ENCODE assay signal across 18 mouse cellular contexts in genomic region chr12:108905620-108906302, GRCm38 (mm10). TPM values are rescaled to one million over a fixed set of nuclear protein-coding genes. Genes with fewer than 3 reads are reported as not detected.
A peak's percentile ranks its signal among the peaks of the same experiment; 100 is the strongest.
DNase-seq lines count a peak whose midpoint lies in the region; ATAC-seq and TF ChIP-seq lines count a peak whose summit lies in the region.
"Had no signal": no experiment of that assay in that cellular context is flagged by ENCODE, and none has a peak within 500 bp of the region (broad histone marks: within the 10 kb centered on the region; RNA-seq: fewer than 3 reads in every experiment).

No protein-coding gene starts in this region.

- H3K36me3 ChIP-seq in forebrain, embryonic 10.5 days (replicated peaks) = no peaks in the 10 kb centered on the region
- H3K36me3 ChIP-seq in forebrain, postnatal 0 days (ENCODE audit: insufficient read depth) = no peaks in the 10 kb centered on the region
- no peaks in the 10 kb centered on the region for H3K36me3 ChIP-seq in neural tube, embryonic 11.5 days (ENCODE audit: control insufficient read depth, insufficient read depth, low read length)
- H3K36me3 ChIP-seq in midbrain, embryonic 11.5 days (ENCODE audit: control insufficient read depth, insufficient read depth, low read length) = no peaks in the 10 kb centered on the region
- H3K36me3 ChIP-seq: embryonic facial prominence, embryonic 10.5 days; stomach, embryonic 15.5 days had no signal

- no peak for DNase-seq in forebrain, embryonic 10.5 days (ENCODE audit: extremely low spot score, low spot score)
- no peak for DNase-seq in forebrain, postnatal 0 days
- DNase-seq in neural tube, embryonic 11.5 days (ENCODE audit: low spot score) = peak; percentile 44
- no peak for DNase-seq in neural tube, embryonic 10.5 days (ENCODE audit: extremely low spot score, low spot score)
- peak; percentile 93 for DNase-seq in midbrain, embryonic 11.5 days (ENCODE audit: low spot score, missing footprints)
- DNase-seq in thymus, postnatal 0 days (ENCODE audit: low spot score) = no peak
- no peak for DNase-seq in lung, adult 2 months
- DNase-seq in right cerebral cortex, postnatal 4 days = no peak
- DNase-seq: adrenal gland, adult 2 months; cerebellum, adult 8-10 months; gastrocnemius, adult 2 months; heart, adult 18-20 months; kidney, adult 9 months; lung, postnatal 14 days; thymus, postnatal 36 days had no signal

- WGBS in forebrain, embryonic 10.5 days = 37% methylated on average over 14 of the region's 14 CpGs
- WGBS in forebrain, postnatal 0 days = 33% methylated on average over 14 of the region's 14 CpGs
- WGBS in neural tube, embryonic 11.5 days = 27% methylated on average over 14 of the region's 14 CpGs
- 21% methylated on average over 14 of the region's 14 CpGs for WGBS in midbrain, embryonic 11.5 days
- 77% methylated on average over 14 of the region's 14 CpGs for WGBS in lung, adult 2 months

- peak overlapping the region; percentile 27; the same call in 1 of the 2 replicates for H3K27ac ChIP-seq in forebrain, embryonic 10.5 days
- H3K27ac ChIP-seq in forebrain, postnatal 0 days (ENCODE audit: low read depth, low read length) = no peak overlapping the region
- peak overlapping the region; percentile 61 for H3K27ac ChIP-seq in neural tube, embryonic 11.5 days (ENCODE audit: low read depth, low read length)
- H3K27ac ChIP-seq in midbrain, embryonic 11.5 days (ENCODE audit: low read depth, low read length) = peak overlapping the region; percentile 76
- H3K27ac ChIP-seq: embryonic facial prominence, embryonic 10.5 days; gastrocnemius, adult 2 months; liver, embryonic 14.5 days had no signal

- no peak overlapping the region for H3K4me2 ChIP-seq in forebrain, postnatal 0 days (ENCODE audit: low read depth)
- H3K4me2 ChIP-seq in neural tube, embryonic 11.5 days (ENCODE audit: low read depth) = no peak overlapping the region
- no peak overlapping the region for H3K4me2 ChIP-seq in midbrain, embryonic 11.5 days
- H3K4me2 ChIP-seq: stomach, embryonic 15.5 days had no signal

- no peaks in the 10 kb centered on the region for H3K9me3 ChIP-seq in forebrain, embryonic 10.5 days
- H3K9me3 ChIP-seq in forebrain, postnatal 0 days (ENCODE audit: low read length) = no peaks in the 10 kb centered on the region
- H3K9me3 ChIP-seq in neural tube, embryonic 11.5 days (ENCODE audit: control insufficient read depth, low read length) = no peaks in the 10 kb centered on the region
- H3K9me3 ChIP-seq in midbrain, embryonic 11.5 days (ENCODE audit: control insufficient read depth, low read length) = no peaks in the 10 kb centered on the region
- H3K9me3 ChIP-seq: embryonic facial prominence, embryonic 10.5 days; stomach, embryonic 15.5 days had no signal

- no peak for ATAC-seq in forebrain, postnatal 0 days
- ATAC-seq in neural tube, embryonic 11.5 days (ENCODE audit: insufficient read depth, low FRiP score, low TSS enrichment) = peak; percentile 40; the same call in 1 of the 2 replicates
- ATAC-seq in midbrain, embryonic 11.5 days (ENCODE audit: low FRiP score) = peak; percentile 54

- peaks cover 30% of the 10 kb centered on the region for H3K4me1 ChIP-seq in forebrain, embryonic 10.5 days
- H3K4me1 ChIP-seq in forebrain, postnatal 0 days (ENCODE audit: insufficient read depth) = 0 out of 2 replicates have a peak, but pooled peaks cover 8% of the 10 kb centered on the region
- H3K4me1 ChIP-seq in neural tube, embryonic 11.5 days (ENCODE audit: control insufficient read depth, insufficient read depth, low read length) = peaks cover 23% of the 10 kb centered on the region
- peaks cover 23% of the 10 kb centered on the region for H3K4me1 ChIP-seq in midbrain, embryonic 11.5 days (ENCODE audit: control insufficient read depth, insufficient read depth, low read length)
- H3K4me1 ChIP-seq in lung, adult 2 months (ENCODE audit: control insufficient read depth, insufficient read depth, low read length) = no peaks in the 10 kb centered on the region

- TF ChIP-seq POLR2A in lung, adult 2 months (IDR thresholded peaks at IDR 0.05; ENCODE audit: borderline replicate concordance, extremely low read depth, low read depth, low read length) = no peak

- H3K9ac ChIP-seq in forebrain, postnatal 0 days = no peak overlapping the region; the same call in 1 of the 2 replicates
- H3K9ac ChIP-seq in neural tube, embryonic 11.5 days (ENCODE audit: low read length) = no peak overlapping the region
- no peak overlapping the region for H3K9ac ChIP-seq in midbrain, embryonic 11.5 days (ENCODE audit: low read length)
- H3K9ac ChIP-seq: liver, embryonic 14.5 days; stomach, embryonic 15.5 days had no signal

- no peak overlapping the region for H3K4me3 ChIP-seq in forebrain, embryonic 10.5 days
- no peak overlapping the region for H3K4me3 ChIP-seq in forebrain, postnatal 0 days (ENCODE audit: low read depth, low read length)
- no peak overlapping the region for H3K4me3 ChIP-seq in neural tube, embryonic 11.5 days (ENCODE audit: low read depth, low read length)
- H3K4me3 ChIP-seq in midbrain, embryonic 11.5 days (ENCODE audit: low read depth, low read length) = no peak overlapping the region
- no peak overlapping the region for H3K4me3 ChIP-seq in lung, adult 2 months (replicated peaks; ENCODE audit: extremely low read depth, low read depth, low read length)
- H3K4me3 ChIP-seq: embryonic facial prominence, embryonic 10.5 days; gastrocnemius, adult 2 months; stomach, embryonic 15.5 days had no signal

- no peak for TF ChIP-seq CTCF in forebrain, postnatal 0 days (IDR thresholded peaks at IDR 0.05; ENCODE audit: low read depth)
- no peak for TF ChIP-seq CTCF in lung, adult 2 months (IDR thresholded peaks at IDR 0.05; ENCODE audit: insufficient read depth, low read length)

- peaks cover 17% of the 10 kb centered on the region for H3K27me3 ChIP-seq in forebrain, embryonic 10.5 days (ENCODE audit: poor library complexity, severe bottlenecking)
- H3K27me3 ChIP-seq in forebrain, postnatal 0 days (ENCODE audit: insufficient read depth, low read length) = no peaks in the 10 kb centered on the region
- no peaks in the 10 kb centered on the region for H3K27me3 ChIP-seq in neural tube, embryonic 11.5 days (ENCODE audit: control insufficient read depth, insufficient read depth, low read length)
- no peaks in the 10 kb centered on the region for H3K27me3 ChIP-seq in midbrain, embryonic 11.5 days (ENCODE audit: control insufficient read depth, insufficient read depth, low read length)
- H3K27me3 ChIP-seq: stomach, embryonic 15.5 days had no signal

RNA-seq across cellular contexts. Expression of gene Wars, which starts 11.8 kb away (rescaled TPM):
- 152 and 157 TPM in 2 replicates for polyA plus RNA-seq in forebrain, embryonic 10.5 days (2016; fragmentation: Nextera tagmentation; extraction: Ambion mirVana)
- 91.6 and 92.5 TPM in 2 replicates for total RNA-seq in forebrain, postnatal 0 days (2014; rRNA removed)
- polyA plus RNA-seq in forebrain, postnatal 0 days (2015; fragmentation: Nextera tagmentation; extraction: Ambion mirVana) = 99.8 and 108 TPM in 2 replicates
- polyA plus RNA-seq in neural tube, embryonic 11.5 days (2014; fragmentation: Nextera tagmentation; extraction: Ambion mirVana) = 139 and 148 TPM in 2 replicates
- 128 TPM in 2 replicates for polyA plus RNA-seq in midbrain, embryonic 11.5 days (2014; fragmentation: Nextera tagmentation; extraction: Ambion mirVana)
- polyA plus RNA-seq in thymus, postnatal 0 days (2015; fragmentation: Nextera tagmentation; extraction: Ambion mirVana) = 59.5 and 64.1 TPM in 2 replicates
- polyA plus RNA-seq in lung, adult 2 months (2012; rRNA removed) = 119 and 127 TPM in 2 replicates

RNA-seq across cellular contexts. Expression of gene Wdr25, which starts 12.3 kb away (rescaled TPM):
- 9.4 and 9.9 TPM in 2 replicates for polyA plus RNA-seq in forebrain, embryonic 10.5 days (2016; fragmentation: Nextera tagmentation; extraction: Ambion mirVana)
- 6.2 and 12.4 TPM in 2 replicates for total RNA-seq in forebrain, postnatal 0 days (2014; rRNA removed)
- polyA plus RNA-seq in forebrain, postnatal 0 days (2015; fragmentation: Nextera tagmentation; extraction: Ambion mirVana) = 4.6 and 5.3 TPM in 2 replicates
- polyA plus RNA-seq in neural tube, embryonic 11.5 days (2014; fragmentation: Nextera tagmentation; extraction: Ambion mirVana) = 5.2 TPM in 2 replicates
- 4.7 and 5.0 TPM in 2 replicates for polyA plus RNA-seq in midbrain, embryonic 11.5 days (2014; fragmentation: Nextera tagmentation; extraction: Ambion mirVana)
- 8.1 and 9.1 TPM in 2 replicates for polyA plus RNA-seq in thymus, postnatal 0 days (2015; fragmentation: Nextera tagmentation; extraction: Ambion mirVana)
- 15.7 and 18.3 TPM in 2 replicates for polyA plus RNA-seq in lung, adult 2 months (2012; rRNA removed)

Comparison
In these comparisons a context has a peak if more than half of its experiments do, and no peak if none do; other contexts are left out.
1. DNase-seq: peak in neural tube, embryonic 11.5 days (single experiment) and midbrain, embryonic 11.5 days (single experiment); none in forebrain, embryonic 10.5 days (single experiment), forebrain, postnatal 0 days (single experiment), neural tube, embryonic 10.5 days (single experiment), thymus, postnatal 0 days (single experiment), lung, adult 2 months (single experiment) and right cerebral cortex, postnatal 4 days (single experiment).